Mouse (Mus musculus) stomach, postnatal 0 days (tissue): ENCODE results near the gene P4hb.

Experiments
- CTCF ChIP-seq: IDR thresholded peaks from 2 replicates; pipeline ENCODE4 v1.5.1; 2016; ENCODE audit warnings: antibody characterized with exemption, low read depth, mild to moderate bottlenecking, moderate library complexity
- EP300 ChIP-seq: optimal IDR thresholded peaks from 2 replicates; pipeline ENCODE3; 2016; ENCODE audit warnings: antibody characterized with exemption

DNA sequence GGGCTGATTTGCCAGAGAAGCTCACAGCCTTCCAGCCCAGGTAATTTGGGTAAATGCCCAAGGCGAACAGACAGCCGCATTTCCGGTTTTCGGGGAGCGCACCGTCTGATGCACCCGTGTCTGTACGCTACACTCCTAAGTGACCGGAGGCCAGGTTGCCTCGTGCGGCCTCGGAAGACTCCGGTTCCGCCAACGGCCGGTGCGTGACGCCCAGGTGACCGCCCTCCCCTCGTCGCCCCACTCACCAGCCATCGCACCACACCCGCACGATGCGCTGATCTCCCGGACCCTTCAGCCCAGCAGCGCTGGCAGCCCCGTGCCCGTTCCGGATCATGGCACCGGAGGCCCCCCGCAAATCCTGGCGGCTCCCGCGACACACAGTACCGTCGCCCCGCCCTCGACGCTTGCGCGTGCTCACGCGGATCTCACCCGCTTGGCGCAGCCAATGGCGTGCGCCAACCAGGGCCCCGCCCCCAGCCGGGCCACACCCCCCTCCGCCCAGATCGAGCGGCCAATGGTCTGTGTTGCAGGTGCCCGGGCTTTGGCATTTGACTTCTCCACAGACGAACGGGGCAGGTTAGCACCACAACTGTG is 44.6 kb upstream of the P4hb start, which contains the start of gene Pcyt2:
- TF ChIP-seq CTCF: no peak
- TF ChIP-seq EP300: no peak
